Mouse (Mus musculus) ES-CJ7 (cell line): ENCODE measurements at regions not wholly inside any gene's neighbourhood (a gene's known extent, or its start where the extent isn't known, plus 50 kb on each side); places are given as distances from the start of the nearest gene placed in this dataset.
"Not testable (repeated sequence)": the region's sequence is repeated elsewhere in the genome, so short reads cannot be mapped to it uniquely, and the experiment has no call there.

ENCODE experiments used
- DNase-seq: peaks from one replicate; pipeline ENCODE4 v3.0.0; 2011; ENCODE audit warnings: low read depth, low spot score

DNA sequence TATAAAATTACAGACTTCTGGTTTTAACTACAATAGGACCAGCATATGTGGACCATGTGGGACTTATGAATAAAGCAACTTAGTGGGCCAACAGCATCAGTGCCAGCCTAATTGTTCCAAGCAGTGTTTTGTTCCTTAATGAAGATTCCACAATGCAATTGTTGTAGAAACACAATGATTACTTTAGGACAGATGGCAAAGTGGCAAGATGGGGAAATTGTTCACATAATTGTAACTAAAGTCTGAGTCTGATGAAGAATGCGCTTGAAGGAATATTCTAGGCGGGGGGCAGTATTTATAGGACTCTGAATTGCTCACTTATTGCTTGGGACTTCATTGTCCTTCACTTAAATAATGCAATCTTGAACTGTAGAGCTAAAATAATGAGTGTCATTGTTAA is 253.4 kb upstream of the Kcnj3 start:
- no peak for DNase-seq

- DNase-seq: no peak
Measured at GRCm38 (mm10) chr2:55206891-55207290, 228.9 kb upstream of the Kcnj3 start.

DNA sequence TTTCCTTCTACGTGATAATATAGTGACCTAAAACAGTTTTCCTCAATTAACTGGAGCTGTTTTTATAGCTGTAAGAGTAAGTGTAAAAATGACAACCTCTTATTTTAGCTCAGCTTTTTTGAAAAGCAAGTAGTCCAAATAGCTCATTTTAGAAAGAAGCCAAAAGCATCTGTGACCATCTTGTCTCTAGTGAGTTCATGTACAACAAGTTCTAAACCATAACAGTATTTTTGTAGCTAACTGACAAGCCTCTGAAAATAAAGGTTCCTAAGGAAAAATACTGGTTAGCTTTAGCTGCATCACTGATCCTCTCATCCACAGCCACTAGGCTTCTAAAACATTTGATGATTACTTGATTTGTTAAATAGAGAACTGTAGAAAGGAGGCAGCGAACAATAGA is 227.2 kb upstream of the Kcnj3 start:
- no peak for DNase-seq

DNA sequence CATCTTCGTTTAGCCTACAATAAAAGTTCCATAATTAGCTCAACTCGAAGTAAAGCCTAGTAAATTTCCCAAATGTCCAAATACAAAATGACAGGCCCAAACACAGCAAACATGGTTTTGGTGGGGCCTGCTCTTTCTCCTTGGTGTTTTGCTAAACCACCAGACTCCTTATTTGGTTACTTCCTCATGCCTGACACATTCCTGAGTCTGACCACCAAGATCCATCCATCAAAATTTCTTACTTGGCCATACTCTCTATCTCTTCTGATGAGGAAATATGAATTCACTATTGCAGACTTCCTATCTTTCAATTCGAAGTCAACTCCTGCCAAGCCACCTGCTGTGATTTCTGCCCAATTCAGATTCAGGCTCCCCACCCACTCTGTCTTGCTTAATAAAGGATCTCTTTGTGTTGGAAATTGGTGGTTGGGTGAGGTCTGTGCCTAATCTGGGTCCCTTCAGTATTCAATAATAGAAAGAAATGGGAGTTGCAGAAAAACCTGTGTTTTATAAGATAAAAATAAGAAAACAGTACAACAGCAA is 225.9 kb upstream of the Kcnj3 start:
- peak; percentile 88 for DNase-seq

DNA sequence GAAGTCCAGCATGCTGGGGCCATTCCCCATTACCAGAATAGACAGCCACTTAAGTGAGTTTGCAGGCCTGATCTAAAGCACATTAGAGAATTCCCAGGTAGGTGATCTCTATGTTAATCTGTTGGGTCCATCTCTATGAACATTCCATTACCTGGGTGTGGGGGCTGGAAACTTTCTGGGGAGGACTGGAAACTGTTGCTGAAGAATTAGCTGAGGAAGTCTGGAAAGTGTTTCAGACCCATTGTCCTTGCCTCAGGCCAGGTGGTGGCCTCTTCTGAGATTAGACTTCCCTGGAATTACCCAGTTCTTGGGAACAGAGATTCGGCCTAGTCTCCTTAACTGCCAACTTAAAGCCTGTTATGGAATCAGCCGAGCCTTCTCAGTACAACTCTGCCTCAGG is 224.5 kb upstream of the Kcnj3 start:
- DNase-seq: peak; percentile 63

GRCm38 (mm10) chr2:55222046-55222445 is 213.7 kb upstream of the Kcnj3 start:
- peak; percentile 22 for DNase-seq

DNA sequence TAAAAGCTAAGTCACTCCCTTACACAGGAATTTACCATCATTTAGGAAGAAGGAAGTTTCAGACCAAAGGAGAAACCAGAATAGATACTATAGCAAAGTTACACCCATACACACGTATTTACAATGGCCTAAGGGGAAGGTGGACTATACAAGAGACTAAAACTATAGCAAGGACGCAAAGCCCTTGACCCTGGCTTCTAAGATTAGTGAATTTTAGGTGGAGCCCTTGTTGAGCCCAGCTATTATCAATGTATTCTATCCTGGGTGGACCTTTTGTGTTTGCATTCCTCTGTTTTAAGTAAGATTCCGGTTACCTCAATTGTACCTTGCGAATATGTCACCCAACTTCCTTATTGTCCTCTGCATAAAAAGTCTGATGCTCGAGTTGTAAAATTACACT is 213.0 kb upstream of the Kcnj3 start:
- peak; percentile 60 for DNase-seq

GRCm38 (mm10) chr2:55228131-55228797 is 207.5 kb upstream of the Kcnj3 start:
- no peak for DNase-seq

DNA sequence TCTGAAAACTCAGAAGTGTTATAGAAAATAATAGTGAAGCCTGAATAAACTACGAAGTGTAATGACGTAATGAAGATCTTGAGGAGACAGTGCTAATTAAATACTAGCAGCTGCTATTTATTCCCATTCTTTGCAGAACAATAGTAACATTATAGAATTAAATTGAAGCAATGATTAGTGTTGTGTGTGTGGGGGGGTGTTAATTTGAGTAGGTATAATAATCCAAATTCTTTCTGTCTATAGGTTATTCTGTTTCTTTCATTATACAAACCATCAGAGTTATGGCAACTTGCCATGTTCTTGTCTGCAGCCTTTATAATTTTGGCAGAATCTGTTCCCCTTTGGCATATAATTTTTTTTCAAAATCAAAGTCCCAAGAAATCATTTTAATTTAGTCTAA is 203.9 kb upstream of the Kcnj3 start:
- DNase-seq: no peak

GRCm38 (mm10) chr2:55253134-55253533 is 182.6 kb upstream of the Kcnj3 start:
- DNase-seq: no peak

DNA sequence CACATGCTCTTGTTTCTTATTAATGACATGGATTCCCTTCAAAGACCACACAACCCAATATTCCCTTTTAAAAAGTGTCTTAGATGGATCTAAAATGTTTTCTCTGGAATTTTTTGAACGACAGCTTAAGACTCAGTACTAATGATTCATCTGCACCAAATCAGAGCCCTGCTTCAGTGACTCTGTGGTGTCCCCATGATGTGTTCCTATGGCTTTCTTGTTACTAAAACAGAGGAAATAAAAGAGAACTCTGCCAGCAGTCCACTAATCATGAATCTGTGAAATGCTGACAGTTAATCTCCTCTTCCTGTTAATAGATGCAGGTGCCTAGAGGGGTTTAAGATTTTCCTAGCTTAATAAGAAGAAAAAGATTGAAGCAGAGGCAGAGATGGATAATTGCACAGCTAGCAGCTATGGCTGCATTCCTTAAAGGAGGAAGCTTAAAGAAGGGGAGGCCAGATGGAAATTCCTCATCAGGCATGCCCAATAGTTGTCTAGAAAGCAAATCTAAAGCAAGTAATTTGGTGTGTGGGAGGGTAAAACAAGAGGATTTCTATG is 173.0 kb upstream of the Kcnj3 start:
- DNase-seq: no peak

DNA sequence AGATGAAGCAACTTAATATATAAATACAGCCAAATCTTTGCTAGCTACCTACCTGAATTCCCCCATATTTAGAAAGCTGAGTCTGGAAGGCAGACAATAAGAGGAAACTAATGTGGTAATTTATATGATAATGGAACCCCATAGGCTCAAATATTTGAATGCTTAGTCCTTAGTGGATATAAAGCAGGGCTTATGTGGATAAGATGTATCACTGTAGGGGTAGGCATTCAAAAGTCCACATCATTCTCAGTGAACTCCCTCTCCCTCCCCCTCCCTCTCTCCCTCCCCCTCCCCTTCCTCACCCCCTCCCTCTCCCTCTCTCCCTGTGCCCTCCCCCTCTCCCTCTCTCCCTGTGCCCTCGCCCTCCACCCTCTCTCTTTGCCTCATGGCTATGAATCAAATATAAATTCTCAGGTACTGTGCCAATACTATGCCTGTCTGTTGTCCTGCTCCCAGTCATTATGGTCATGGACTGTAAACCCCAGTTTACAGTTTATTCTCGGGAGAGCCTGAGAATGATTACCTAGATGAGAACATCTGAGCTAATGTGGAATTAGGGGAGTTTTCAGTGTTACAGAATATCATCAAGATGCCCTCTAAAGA is 171.8 kb upstream of the Kcnj3 start:
- DNase-seq: no peak

DNA sequence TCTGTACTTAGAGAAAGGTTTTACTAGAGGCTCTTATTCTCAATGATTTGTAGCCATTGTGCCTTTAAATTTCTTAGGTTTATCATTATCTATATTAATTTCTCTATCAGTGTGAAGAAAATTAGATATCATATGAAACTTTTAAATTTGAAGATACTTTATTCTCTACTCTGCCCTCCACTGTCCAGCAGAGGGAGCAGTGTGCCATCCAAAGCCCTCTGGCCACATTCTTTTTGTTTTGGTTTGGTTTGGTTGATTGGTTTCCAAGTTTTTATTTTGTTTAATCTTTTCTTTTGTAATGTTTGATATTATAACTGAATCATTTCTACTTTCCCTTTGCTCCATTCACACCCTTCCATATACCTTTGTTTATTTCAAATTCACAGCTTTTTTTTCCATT is 129.4 kb upstream of the Kcnj3 start:
- DNase-seq: peak; percentile 17

DNA sequence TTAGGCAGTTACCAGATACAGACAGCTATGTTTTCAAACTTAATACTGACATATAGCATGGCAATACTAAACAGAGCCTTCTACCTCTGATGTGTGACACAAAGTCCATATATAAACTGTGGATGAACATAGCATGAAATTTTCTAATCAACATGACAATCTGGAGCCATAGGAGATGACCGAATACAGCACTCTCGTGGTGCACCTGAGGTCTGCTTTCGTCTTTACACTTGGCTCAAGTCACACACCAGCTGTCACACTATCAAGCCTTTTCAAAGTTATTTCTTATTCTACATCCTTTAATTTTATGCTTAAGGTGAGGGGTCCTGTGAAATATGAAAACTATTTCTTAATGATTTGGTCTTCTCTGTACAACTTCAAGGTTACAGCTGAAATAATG is 120.1 kb upstream of the Kcnj3 start:
- no peak for DNase-seq

DNA sequence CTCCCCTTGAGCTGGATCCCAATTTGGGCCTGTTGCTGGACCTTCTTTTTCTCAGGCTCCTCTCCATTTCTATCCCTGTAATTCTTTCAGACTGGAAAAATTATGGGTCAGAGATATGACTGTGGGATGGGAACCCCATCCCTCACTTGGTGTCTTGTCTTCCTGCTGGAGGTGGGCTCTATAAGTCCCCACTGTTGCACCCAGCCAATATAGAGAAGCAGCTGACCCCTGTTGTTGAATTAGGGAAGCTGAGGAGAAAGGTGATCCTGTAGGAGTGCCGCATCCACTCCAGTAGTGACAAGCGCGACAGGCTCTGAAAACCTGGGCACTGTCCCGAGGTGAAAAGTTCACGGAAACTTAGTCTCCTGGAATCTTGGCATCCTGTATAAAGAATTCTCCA is 81.7 kb upstream of the Kcnj3 start:
- DNase-seq: not testable (repeated sequence)
